Mouse (Mus musculus) liver, adult 2 months (tissue): ENCODE results near the gene Hnrnpc. TPM values are rescaled to one million over a fixed set of nuclear protein-coding genes. Genes with fewer than 3 reads are reported as not detected.
"Not testable (repeated sequence)": the region's sequence is repeated elsewhere in the genome, so short reads cannot be mapped to it uniquely, and the experiment has no call there.

Experiments used
- DNase-seq: peaks from one replicate; pipeline ENCODE4 v3.0.0-alpha.2; 2011; ENCODE audit warnings: low read depth, low spot score; ENCODE audit errors: extremely low read depth
- H3K27ac ChIP-seq: fragments of 200-500 bp; replicated peaks from 2 replicates; pipeline ENCODE4 v1.5.1; 2012; ENCODE audit warnings: low read depth, mild to moderate bottlenecking, control low read depth, inconsistent platforms, low read length; ENCODE audit not compliant: insufficient read depth
- H3K27me3 ChIP-seq: fragments of 200-500 bp; 2 replicates; pipeline ENCODE4 v1.6.1; 2012; ENCODE audit warnings: mild to moderate bottlenecking, moderate library complexity, low read length, inconsistent platforms; ENCODE audit not compliant: control insufficient read depth, insufficient read depth
- H3K36me3 ChIP-seq: fragments of 200-500 bp; 2 replicates; pipeline ENCODE4 v1.6.1; 2012; ENCODE audit warnings: low read length, inconsistent platforms; ENCODE audit not compliant: control insufficient read depth, insufficient read depth
- H3K4me1 ChIP-seq: fragments of 200-500 bp; 2 replicates; pipeline ENCODE4 v1.6.1; 2011; ENCODE audit warnings: low read length; ENCODE audit not compliant: control insufficient read depth, insufficient read depth
- H3K4me3 ChIP-seq: fragments of 200-500 bp; 2 replicates; pipeline ENCODE4 v1.5.1; 2011; ENCODE audit warnings: low read depth, mild to moderate bottlenecking, control low read depth, low read length, moderate library complexity; ENCODE audit not compliant: insufficient read depth
- H3K79me2 ChIP-seq: fragments of 200-500 bp; 2 replicates; pipeline ENCODE4 v1.6.1; 2012; ENCODE audit warnings: inconsistent platforms, mild to moderate bottlenecking, low read length, moderate library complexity; ENCODE audit not compliant: control insufficient read depth, insufficient read depth
- H3K9ac ChIP-seq: fragments of 200-500 bp; 2 replicates; pipeline ENCODE4 v1.6.1; 2012; ENCODE audit warnings: low read depth, mild to moderate bottlenecking, control low read depth, inconsistent platforms, low read length
- CTCF ChIP-seq: fragments of 200-500 bp; IDR thresholded peaks from 2 replicates; pipeline ENCODE4 v1.5.1; 2011; ENCODE audit warnings: low read depth, low read length, control low read depth
- POLR2A ChIP-seq: fragments of 200-500 bp; IDR thresholded peaks from 2 replicates; pipeline ENCODE4 v1.6.1; 2011; ENCODE audit warnings: low read length, control low read depth; ENCODE audit not compliant: insufficient read depth; ENCODE audit errors: extremely low read depth
- WGBS: fragments of 180-500 bp; shearing (Covaris S2); methylation state at CpG from one replicate; pipeline ENCODE4 v1.1.7; 2018; 5-methylcytosine and 5-hydroxymethylcytosine counted together
- polyA plus RNA-seq: library from polyadenylated mRNA; depleted of rRNA; stranded (reverse); fragments of >200 nt; gene quantifications from 2 replicates; pipeline ENCODE4 v1.2.3, GENCODE M21; 2012
- total RNA-seq: library from RNA; depleted of rRNA; stranded (reverse); fragments of >200 nt; gene quantifications from 2 replicates; pipeline ENCODE4 v1.2.3, GENCODE M21; 2014

Gene Hnrnpc
- total and polyA plus RNA-seq, 2 experiments = 55.8 to 77.5 TPM

GRCm38 (mm10) chr14:52071599-52072137, 32.2 kb downstream of the Hnrnpc start:
- no peak for TF ChIP-seq CTCF
- TF ChIP-seq POLR2A = no peak
- Histone ChIP-seq H3K36me3 (peaks cover 35% of the 10 kb centered on the region), H3K79me2 (no peaks in the 10 kb centered on the region), H3K27ac (no peak overlapping the region), H3K9ac (no peak overlapping the region), H3K4me1 (no peaks in the 10 kb centered on the region), H3K27me3 (no peaks in the 10 kb centered on the region), H3K4me3 (no peak overlapping the region)
- WGBS = 92% methylated on average over 15 of the region's 15 CpGs
- DNase-seq = no peak

- H3K79me2 ChIP-seq = no peaks in the 10 kb centered on the region
- H3K9ac ChIP-seq = no peak overlapping the region
- H3K36me3 ChIP-seq = no peaks in the 10 kb centered on the region
- 69% methylated on average over 4 of the region's 4 CpGs for WGBS
- no peaks in the 10 kb centered on the region for H3K27me3 ChIP-seq
- no peak for DNase-seq
- H3K27ac ChIP-seq = no peak overlapping the region
- no peaks in the 10 kb centered on the region for H3K4me1 ChIP-seq
- TF ChIP-seq CTCF (no peak), POLR2A (no peak)
- no peak overlapping the region for H3K4me3 ChIP-seq
Observed at GRCm38 (mm10) chr14:52066135-52066534, 37.7 kb downstream of the Hnrnpc start.

- no peaks in the 10 kb centered on the region; the same call in 1 of the 2 replicates for H3K4me1 ChIP-seq
- no peak for TF ChIP-seq CTCF
- no peak for TF ChIP-seq POLR2A
- H3K4me3 ChIP-seq = no peak overlapping the region
- DNase-seq = no peak
- no peaks in the 10 kb centered on the region for H3K27me3 ChIP-seq
- no peak overlapping the region for H3K9ac ChIP-seq
- no peak overlapping the region for H3K27ac ChIP-seq
- no peaks in the 10 kb centered on the region for H3K36me3 ChIP-seq
- WGBS = 83% methylated on average over 8 of the region's 8 CpGs
- no peaks in the 10 kb centered on the region for H3K79me2 ChIP-seq
Observed at GRCm38 (mm10) chr14:52061798-52062197, 42.0 kb downstream of the Hnrnpc start.

DNA sequence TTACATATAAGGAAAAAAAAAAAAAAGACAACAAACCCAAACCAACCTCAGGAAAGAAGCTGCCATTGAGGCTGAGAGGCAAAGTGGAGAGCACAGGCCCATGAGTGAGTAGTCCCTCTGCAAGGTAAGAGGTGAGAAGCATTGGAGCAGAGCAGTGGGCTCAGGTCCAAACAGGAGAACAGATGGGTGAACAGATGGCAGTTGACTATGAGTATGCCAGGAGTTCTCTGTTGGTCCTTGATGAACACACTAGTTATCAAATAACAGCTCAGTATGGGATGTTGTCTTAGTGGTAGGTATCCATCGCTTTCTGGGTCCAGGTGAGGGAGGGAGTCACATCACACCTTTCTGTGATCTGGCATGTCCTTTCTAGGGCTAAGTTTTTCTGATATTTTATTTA, 43.0 kb downstream of the Hnrnpc start:
- Histone ChIP-seq H3K79me2 (no peaks in the 10 kb centered on the region), H3K9ac (no peak overlapping the region), H3K36me3 (no peaks in the 10 kb centered on the region), H3K4me3 (no peak overlapping the region), H3K27ac (no peak overlapping the region), H3K4me1 (no peaks in the 10 kb centered on the region; the same call in 1 of the 2 replicates), H3K27me3 (no peaks in the 10 kb centered on the region)
- no peak for DNase-seq
- TF ChIP-seq CTCF (no peak), POLR2A (no peak)
- WGBS = 100% methylated on average over 1 of the region's 1 CpGs

DNA sequence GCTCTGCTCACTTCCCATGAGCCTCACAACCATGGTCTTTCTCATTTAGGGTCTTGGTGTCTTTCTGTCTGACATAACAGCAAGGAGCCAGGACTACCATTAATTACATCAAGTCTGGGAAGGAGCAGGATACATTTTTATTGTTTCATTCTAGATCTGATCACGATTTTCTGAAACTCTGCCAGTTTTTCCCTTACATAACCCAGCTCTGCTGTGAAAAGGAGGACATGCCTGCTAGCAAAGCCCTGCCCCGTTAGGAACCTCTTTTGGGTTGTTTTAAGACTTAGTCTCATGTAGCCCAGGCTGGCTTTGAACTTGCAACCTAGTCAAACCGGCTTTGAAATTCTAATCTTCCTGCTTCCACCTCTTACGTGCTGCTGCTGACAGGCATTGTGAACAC, 43.8 kb downstream of the Hnrnpc start:
- no peak overlapping the region for H3K9ac ChIP-seq
- H3K79me2 ChIP-seq = no peaks in the 10 kb centered on the region
- H3K4me3 ChIP-seq = no peak overlapping the region
- no peak for DNase-seq
- H3K27me3 ChIP-seq = no peaks in the 10 kb centered on the region
- no peaks in the 10 kb centered on the region for H3K36me3 ChIP-seq
- 67% methylated on average over 4 of the region's 4 CpGs for WGBS
- no peak for TF ChIP-seq POLR2A
- no peak for TF ChIP-seq CTCF
- no peaks in the 10 kb centered on the region; the same call in 1 of the 2 replicates for H3K4me1 ChIP-seq
- H3K27ac ChIP-seq = no peak overlapping the region

- not testable (repeated sequence) for H3K27ac ChIP-seq, DNase-seq, H3K4me3 ChIP-seq, H3K4me1 ChIP-seq, H3K36me3 ChIP-seq, H3K9ac ChIP-seq, H3K27me3 ChIP-seq, H3K79me2 ChIP-seq
- 94% methylated on average over 3 of the region's 3 CpGs for WGBS
Observed at GRCm38 (mm10) chr14:52052720-52053119, 51.1 kb downstream of the Hnrnpc start.
